Mouse (Mus musculus) CH12.LX (cell line): ENCODE data around the gene Cstad. TPM values are rescaled to one million over a fixed set of nuclear protein-coding genes. Genes with fewer than 3 reads are reported as not detected.

Experiments
- DNase-seq: peaks from one replicate; pipeline ENCODE4 v3.0.0-alpha.2; 2013; ENCODE audit errors: extremely low read depth
- H3K27ac ChIP-seq: 2 replicates; pipeline ENCODE4 v1.5.1; 2012; ENCODE audit warnings: low read depth, mild to moderate bottlenecking, control low read depth, moderate library complexity; ENCODE audit not compliant: insufficient read depth
- H3K27me3 ChIP-seq: replicated peaks from 2 replicates; pipeline ENCODE3; 2012; ENCODE audit warnings: inconsistent platforms
- H3K36me3 ChIP-seq, 2 experiments: replicated peaks in 1 of 2; 2 replicates each; pipeline versions ENCODE3 to v1.6.1; 2012; ENCODE audit warnings: inconsistent platforms in 1 of 2, low read length in 1 of 2, mild to moderate bottlenecking in 1 of 2, mixed read lengths in 1 of 2, moderate library complexity in 1 of 2; ENCODE audit not compliant: control insufficient read depth in 1 of 2, insufficient read depth in 1 of 2
- H3K4me1 ChIP-seq, 2 experiments: 2 replicates each; pipeline ENCODE4 v1.6.1; 2012; ENCODE audit warnings: inconsistent platforms in 1 of 2, moderate library complexity in 1 of 2; ENCODE audit not compliant: insufficient read depth in 2 of 2, control insufficient read depth in 1 of 2
- H3K4me2 ChIP-seq: 2 replicates; pipeline ENCODE4 v1.6.1; 2012; ENCODE audit warnings: low read depth, mild to moderate bottlenecking, control low read depth; ENCODE audit not compliant: poor library complexity, insufficient read depth, severe bottlenecking
- H3K4me3 ChIP-seq, 3 experiments: fragments of 150-350 bp in 1 of 3; sonication (generic) in 1 of 3; replicated peaks in 1 of 3; 2 replicates each; pipeline versions ENCODE3 to v1.5.1; 2011 to 2012; ENCODE audit warnings: low read depth in 2 of 3, low read length in 2 of 3, mild to moderate bottlenecking in 2 of 3, moderate library complexity in 2 of 3, control low read depth in 1 of 3, improper control_type of control experiment in 1 of 3, inconsistent platforms in 1 of 3, mixed read lengths in 1 of 3; ENCODE audit not compliant: poor library complexity in 1 of 3
- H3K79me2 ChIP-seq: replicated peaks from 2 replicates; pipeline ENCODE4 v1.6.1; 2012; ENCODE audit warnings: mild to moderate bottlenecking, moderate library complexity; ENCODE audit not compliant: control insufficient read depth, poor library complexity, insufficient read depth, severe bottlenecking; ENCODE audit errors: extremely low read depth
- H3K9ac ChIP-seq: 2 replicates; pipeline ENCODE4 v1.6.1; 2012; ENCODE audit warnings: low read depth, mild to moderate bottlenecking, control low read depth, moderate library complexity; ENCODE audit not compliant: insufficient read depth
- H3K9me3 ChIP-seq: replicated peaks from 2 replicates; pipeline ENCODE3; 2012; ENCODE audit warnings: low read length, inconsistent platforms, mixed read lengths
- BHLHE40 ChIP-seq: IDR thresholded peaks from 2 replicates; pipeline ENCODE4 v1.6.1; 2011; ENCODE audit warnings: mild to moderate bottlenecking, low read depth, low read length, improper control_type of control experiment
- E2F4 ChIP-seq: IDR thresholded peaks from 2 replicates; pipeline ENCODE4 v1.6.1; 2011; ENCODE audit warnings: low read depth, low read length, improper control_type of control experiment; ENCODE audit not compliant: insufficient replicate concordance
- EP300 ChIP-seq: IDR thresholded peaks from 2 replicates; pipeline ENCODE4 v1.6.1; 2011; ENCODE audit warnings: low read length, improper control_type of control experiment
- ETS1 ChIP-seq: conservative IDR thresholded peaks from 2 replicates; pipeline ENCODE4 v1.6.1; 2012; ENCODE audit warnings: low read depth, mild to moderate bottlenecking, inconsistent platforms, low read length, improper control_type of control experiment, moderate library complexity
- HCFC1 ChIP-seq: IDR thresholded peaks from 2 replicates; pipeline ENCODE4 v1.6.1; 2012; ENCODE audit warnings: low read depth, mild to moderate bottlenecking, inconsistent platforms, low read length, improper control_type of control experiment
- IRF4 ChIP-seq: IDR thresholded peaks from 2 replicates; pipeline ENCODE4 v1.6.1; 2014; ENCODE audit warnings: low read depth, mild to moderate bottlenecking, inconsistent platforms, low read length, improper control_type of control experiment
- KAT2A ChIP-seq: IDR thresholded peaks from 2 replicates; pipeline ENCODE4 v1.6.1; 2012; ENCODE audit warnings: low read length, improper control_type of control experiment, inconsistent platforms; ENCODE audit not compliant: insufficient replicate concordance
- MAFK ChIP-seq: IDR thresholded peaks from 2 replicates; pipeline ENCODE4 v1.6.1; 2011; ENCODE audit warnings: low read length, improper control_type of control experiment; ENCODE audit not compliant: insufficient replicate concordance
- MAX ChIP-seq: IDR thresholded peaks from 2 replicates; pipeline ENCODE4 v1.6.1; 2011; ENCODE audit warnings: low read length, improper control_type of control experiment
- MAZ ChIP-seq: IDR thresholded peaks from 2 replicates; pipeline ENCODE4 v1.6.1; 2012; ENCODE audit warnings: low read depth, mild to moderate bottlenecking, inconsistent platforms, low read length, improper control_type of control experiment, moderate library complexity
- MEF2A ChIP-seq: IDR thresholded peaks from 2 replicates; pipeline ENCODE4 v1.6.1; 2014; ENCODE audit warnings: low read depth, mild to moderate bottlenecking, inconsistent platforms, low read length, improper control_type of control experiment, borderline replicate concordance
- MYC ChIP-seq: IDR thresholded peaks from 2 replicates; pipeline ENCODE4 v1.6.1; 2011; ENCODE audit warnings: low read depth, mild to moderate bottlenecking, improper control_type of control experiment, low read length
- NELFE ChIP-seq: IDR thresholded peaks from 2 replicates; pipeline ENCODE4 v1.6.1; 2011; ENCODE audit warnings: low read depth, low read length, improper control_type of control experiment
- NRF1 ChIP-seq: IDR thresholded peaks from 2 replicates; pipeline ENCODE4 v1.6.1; 2014; ENCODE audit warnings: low read depth, mild to moderate bottlenecking, inconsistent platforms, low read length, improper control_type of control experiment, moderate library complexity
- PAX5 ChIP-seq: IDR thresholded peaks from 2 replicates; pipeline ENCODE4 v1.6.1; 2012; ENCODE audit warnings: low read length, inconsistent platforms, mixed read lengths
- POLR2AphosphoS2 ChIP-seq: IDR thresholded peaks from 2 replicates; pipeline ENCODE4 v1.6.1; 2011; ENCODE audit warnings: low read depth, low read length, improper control_type of control experiment
- RCOR1 ChIP-seq: conservative IDR thresholded peaks from 2 replicates; pipeline ENCODE4 v1.6.1; 2012; ENCODE audit warnings: low read depth, mild to moderate bottlenecking, inconsistent platforms, low read length, improper control_type of control experiment
- SIN3A ChIP-seq: IDR thresholded peaks from 2 replicates; pipeline ENCODE4 v1.6.1; 2012; ENCODE audit warnings: low read length, improper control_type of control experiment, inconsistent platforms
- SMC3 ChIP-seq: IDR thresholded peaks from 2 replicates; pipeline ENCODE4 v1.6.1; 2011; ENCODE audit warnings: low read depth, low read length, improper control_type of control experiment
- TBP ChIP-seq: conservative IDR thresholded peaks from 2 replicates; pipeline ENCODE4 v1.6.1; 2011; ENCODE audit warnings: low read depth, low read length, improper control_type of control experiment
- TCF12 ChIP-seq: IDR thresholded peaks from 2 replicates; pipeline ENCODE4 v1.6.1; 2014; ENCODE audit warnings: low read depth, mild to moderate bottlenecking, inconsistent platforms, low read length, improper control_type of control experiment
- UBTF ChIP-seq: IDR thresholded peaks from 2 replicates; pipeline ENCODE4 v1.6.1; 2012; ENCODE audit warnings: low read depth, mild to moderate bottlenecking, inconsistent platforms, low read length, improper control_type of control experiment, moderate library complexity
- USF2 ChIP-seq: conservative IDR thresholded peaks from 2 replicates; pipeline ENCODE4 v1.6.1; 2011; ENCODE audit warnings: low read depth, low read length, improper control_type of control experiment
- ZKSCAN1 ChIP-seq: IDR thresholded peaks from 2 replicates; pipeline ENCODE4 v1.6.1; 2012; ENCODE audit warnings: low read depth, inconsistent platforms, low read length, improper control_type of control experiment, borderline replicate concordance
- dilution Hi-C: fragments of 300-500 bp; cut with MboI; formaldehyde crosslinking; loops from 2 replicates; pipeline ENCODE4 v1.14.3; 2020; ENCODE audit warnings: low sequenced_read_pairs; ENCODE audit not compliant: extremely low pct_unique_long_range_greater_than_20kb, extremely low pct_ligation_motif_present
- in situ Hi-C: fragments of 300-500 bp; cut with MboI; formaldehyde crosslinking; loops from 3 replicates; pipeline ENCODE4 v1.14.3; 2019; ENCODE audit warnings: low sequenced_read_pairs, low pct_ligation_motif_present, low pct_unique_long_range_greater_than_20kb, mixed read lengths
- polyA plus RNA-seq: library from polyadenylated mRNA; unstranded; fragments of >175 nt; gene quantifications from 2 replicates; pipeline ENCODE4 v1.2.1, GENCODE M21; 2012; ENCODE audit warnings: low read depth; ENCODE audit not compliant: insufficient read length
- total RNA-seq, 2 experiments: library from RNA; depleted of rRNA; stranded (reverse); fragments of 300-350 nt in 1 of 2; fragments of >200 nt in 1 of 2; gene quantifications; 2 replicates each; pipeline ENCODE4 v1.2.3; 2012 to 2014

Gene Cstad
- total and polyA plus RNA-seq, 3 experiments = 0.29 to 0.51 TPM; not detected in 1

DNA sequence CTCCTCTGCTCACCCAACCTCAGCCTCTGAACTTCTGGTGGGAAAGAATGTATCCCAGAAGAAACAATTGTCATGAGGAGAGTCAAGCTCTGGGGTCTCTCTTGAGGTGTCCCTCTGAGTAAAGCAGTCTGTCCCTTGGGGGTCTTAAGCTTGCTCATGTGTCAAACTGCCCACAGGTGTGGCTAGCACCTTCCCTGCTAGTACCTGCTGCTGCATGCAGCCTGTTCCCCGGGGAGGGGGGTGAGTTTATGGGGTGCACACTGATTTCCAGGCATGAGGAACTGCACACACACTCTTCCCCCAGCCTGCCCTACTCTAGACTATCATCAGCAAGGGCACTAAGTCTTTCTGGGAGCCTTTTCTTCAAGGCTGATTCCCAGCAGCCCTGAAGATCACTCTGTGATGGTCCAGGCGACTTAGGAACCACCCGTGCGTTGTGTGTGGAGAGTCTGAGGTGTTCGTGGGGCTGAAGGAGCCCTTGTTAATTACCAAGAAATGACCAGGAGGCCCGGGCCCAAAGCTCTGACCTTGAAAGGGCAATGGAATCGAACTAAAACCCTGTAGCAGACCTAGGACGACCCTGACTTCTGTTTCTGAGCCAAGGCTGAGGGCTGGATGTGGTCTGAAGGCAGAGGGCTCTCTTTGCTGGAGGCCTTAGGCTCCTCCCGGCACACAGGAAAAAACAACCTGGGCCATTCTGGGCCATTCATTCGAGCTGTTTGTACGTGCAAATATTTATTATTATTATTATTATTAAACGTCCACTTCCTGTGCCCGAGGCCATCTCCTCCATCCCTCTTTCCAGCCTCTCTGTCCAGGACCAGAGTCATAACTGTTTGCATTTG lies 62.1 kb downstream of the Cstad start:
- TF ChIP-seq KAT2A = no peak
- no peak for TF ChIP-seq E2F4
- TF ChIP-seq SIN3A = no peak
- no peak for TF ChIP-seq NELFE
- no peak for TF ChIP-seq UBTF
- no peak for TF ChIP-seq POLR2AphosphoS2
- TF ChIP-seq ZKSCAN1 = no peak
- no peak for TF ChIP-seq HCFC1
- TF ChIP-seq MAFK = no peak
- no peak for TF ChIP-seq USF2
- TF ChIP-seq TBP = no peak
- no peak for TF ChIP-seq MAZ
- TF ChIP-seq MEF2A = no peak
- TF ChIP-seq RCOR1 = no peak
- TF ChIP-seq PAX5 = no peak
- TF ChIP-seq TCF12 = no peak
- Histone ChIP-seq H3K36me3 (no peaks in the 10 kb centered on the region), H3K79me2 (no peaks in the 10 kb centered on the region), H3K4me1 (peaks cover 21 to 48% of the 10 kb centered on the region in 2 experiments), H3K4me3 (no peak overlapping the region), H3K27ac (no peak overlapping the region), H3K9ac (no peak overlapping the region), H3K27me3 (no peaks in the 10 kb centered on the region), H3K9me3 (peaks cover 2% of the 10 kb centered on the region), H3K4me2 (no peak overlapping the region)
- in situ Hi-C loops (no loop called here), dilution Hi-C loops (no loop called here)
- no peak for DNase-seq

DNA sequence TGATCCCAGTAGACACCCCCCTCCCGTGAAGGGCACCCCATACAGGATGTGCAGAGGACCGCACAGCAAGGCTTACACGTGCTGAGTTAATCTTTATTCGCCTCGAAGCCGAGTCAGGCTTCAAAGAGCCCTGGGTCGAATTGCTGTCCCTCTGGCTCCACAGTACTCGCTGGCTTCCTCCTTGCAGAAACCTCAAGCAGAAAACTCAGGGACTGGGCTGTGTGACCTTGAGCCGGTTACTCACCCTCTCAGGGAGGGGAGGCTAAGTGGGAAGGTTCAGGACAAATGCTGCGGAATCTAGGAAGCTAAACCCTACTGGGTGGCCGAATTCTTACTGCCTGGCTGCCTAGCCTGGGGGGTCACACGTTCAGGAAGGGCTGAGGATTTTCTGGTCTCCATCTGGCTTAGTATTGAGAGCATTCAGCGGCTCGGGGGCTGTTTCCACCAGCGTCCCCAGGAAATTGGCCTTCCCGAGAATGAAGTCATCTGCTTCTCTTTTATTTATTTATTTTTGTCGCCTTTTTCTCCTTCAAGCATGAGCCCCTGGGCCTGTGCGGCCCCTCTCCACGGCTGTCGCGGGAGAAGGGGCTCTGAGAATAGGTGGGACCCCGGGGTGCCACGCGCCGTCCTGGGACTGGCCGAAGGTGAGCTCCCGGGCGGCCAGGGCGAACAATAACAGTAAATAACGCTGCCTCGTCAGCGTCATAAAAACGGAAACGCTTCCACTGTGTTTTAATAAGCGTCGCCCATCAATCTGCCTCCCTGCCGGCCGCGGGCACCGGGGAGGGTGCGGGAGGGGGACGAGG lies 63.0 kb downstream of the Cstad start:
- dilution Hi-C loops (no loop called here), in situ Hi-C loops (no loop called here)

More for the DNA sequence above, 63.0 kb downstream of the Cstad start:
- DNase-seq = peak; percentile 44
- Histone ChIP-seq H3K27ac (peak overlapping the region; percentile 33; the same call in 1 of the 2 replicates), H3K27me3 (no peaks in the 10 kb centered on the region), H3K4me3 (peak overlapping the region; percentile 21 to 56 (median 54)), H3K4me2 (peak overlapping the region; percentile 86), H3K9ac (peak overlapping the region; percentile 89), H3K4me1 (peaks cover 21 to 48% of the 10 kb centered on the region in 2 experiments), H3K36me3 (no peaks in the 10 kb centered on the region), H3K79me2 (no peaks in the 10 kb centered on the region), H3K9me3 (peaks cover 2% of the 10 kb centered on the region)
- TF ChIP-seq SMC3 = no peak
- 0 out of 2 replicates have a peak, but pooled peaks have one; percentile 30 for TF ChIP-seq NRF1
- TF ChIP-seq MYC = 0 out of 2 replicates have a peak, but pooled peaks have one; percentile 23
- peak; percentile 68 for TF ChIP-seq MAX
- peak; percentile 39; the same call in 1 of the 2 replicates for TF ChIP-seq IRF4
- no peak for TF ChIP-seq TBP
- no peak for TF ChIP-seq MAZ
- TF ChIP-seq BHLHE40 = peak; percentile 65
- peak; percentile 19; the same call in 1 of the 2 replicates for TF ChIP-seq ETS1
- no peak for TF ChIP-seq HCFC1
- peak; percentile 31; the same call in 1 of the 2 replicates for TF ChIP-seq EP300
